Mouse (Mus musculus): ENCODE measurements around the gene Ube2z. TPM values are rescaled to one million over a fixed set of nuclear protein-coding genes. Genes with fewer than 3 reads are reported as not detected.
"Not testable (repeated sequence)": the region's sequence is repeated elsewhere in the genome, so short reads cannot be mapped to it uniquely, and the experiment has no call there.

The Ube2z gene
- polyA plus RNA-seq (2015; fragmentation: Nextera tagmentation; extraction: Ambion mirVana): 38.2 and 39.7 TPM in 2 replicates

DNA sequence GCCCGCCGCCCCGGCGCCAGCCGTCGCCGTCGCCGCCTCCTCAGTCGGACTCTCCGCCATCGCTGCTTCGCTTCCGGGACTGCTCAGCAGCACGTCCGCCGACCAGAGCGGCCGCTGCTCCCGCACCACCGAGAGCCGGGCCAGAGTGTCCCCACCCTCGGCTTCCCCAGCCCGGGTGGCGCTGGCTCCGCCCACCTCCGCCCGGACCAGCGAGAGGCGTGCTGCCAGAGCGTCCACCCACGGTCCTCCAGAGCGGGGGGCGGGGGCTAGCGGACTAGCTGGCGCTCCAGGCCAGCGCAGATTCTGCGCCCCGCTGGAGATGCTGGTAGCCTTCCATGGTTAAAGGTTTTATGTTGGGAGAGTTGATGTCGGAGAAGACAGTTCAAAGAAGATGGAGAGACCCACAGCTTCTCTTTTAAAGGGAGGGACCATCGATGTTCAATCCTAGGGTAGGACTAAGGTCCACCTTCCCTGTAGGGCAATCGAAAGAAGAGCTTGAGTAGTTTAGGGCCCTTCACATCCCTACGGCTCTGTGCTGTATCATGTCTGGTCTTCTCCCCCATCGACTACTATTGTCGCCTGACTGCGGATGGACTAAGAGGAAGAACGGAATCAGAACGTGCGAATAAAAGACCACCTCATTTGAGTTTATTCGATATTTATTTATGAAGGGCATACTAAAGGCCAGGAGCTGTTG is at the start of gene Ube2z:
Gene Ube2z, minus strand, starts transcription at position 174 of the 697 bp plus-strand sequence.
- WGBS: 4% methylated on average over 50 of the region's 50 CpGs
- H3K9me3 ChIP-seq: no peaks in the 10 kb centered on the region
- H3K4me2 ChIP-seq: peak within 1 kb of the TSS; percentile 57
- H3K4me3 ChIP-seq (replicated peaks): peak within 1 kb of the TSS; percentile 97
- H3K4me1 ChIP-seq: peaks cover 11% of the 10 kb centered on the region; the same call in 1 of the 2 replicates
- peaks cover 8% of the 10 kb centered on the region for H3K36me3 ChIP-seq
- ATAC-seq (ENCODE audit: insufficient read depth, low FRiP score, low read depth): peak; percentile 98
- H3K27me3 ChIP-seq (replicated peaks): no peaks in the 10 kb centered on the region
- peak within 1 kb of the TSS; percentile 88 for H3K27ac ChIP-seq
- peak within 1 kb of the TSS; percentile 85 for H3K9ac ChIP-seq

DNA sequence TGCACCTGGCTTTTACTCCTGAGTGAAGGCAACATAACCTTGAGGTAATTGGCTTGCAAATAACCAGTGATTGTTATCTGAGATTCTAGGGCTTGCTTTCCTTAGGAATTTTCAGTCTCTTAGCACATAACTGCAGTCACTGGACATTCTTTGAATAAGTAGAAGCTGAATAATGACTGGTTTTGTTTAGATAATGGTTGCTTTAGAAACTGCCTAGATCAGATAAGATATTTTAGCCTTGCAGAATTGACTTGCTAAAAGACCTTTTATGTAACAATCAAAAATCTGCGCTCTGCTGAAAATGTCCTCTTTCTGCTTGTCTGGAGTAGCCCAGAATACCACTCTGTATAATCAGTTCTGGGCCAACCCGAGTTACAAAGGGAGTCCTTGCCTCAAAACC is 48.9 kb upstream of the Ube2z start:
- WGBS: 39% methylated on average over 2 of the region's 2 CpGs
- H3K27ac ChIP-seq: no peak overlapping the region

GRCm38 (mm10) chr11:96111751-96112150 is 46.6 kb upstream of the Ube2z start, which contains the start of gene Calcoco2:
Calcoco2 (minus strand) TSS chr11:96111964.
- Histone ChIP-seq H3K9ac (no peak within 1 kb of the TSS), H3K27me3 (replicated peaks) (no peaks in the 10 kb centered on the region), H3K27ac (no peak within 1 kb of the TSS), H3K4me3 (replicated peaks) (no peak within 1 kb of the TSS), H3K4me1 (no peaks in the 10 kb centered on the region), H3K4me2 (no peak within 1 kb of the TSS), H3K9me3 (no peaks in the 10 kb centered on the region), H3K36me3 (no peaks in the 10 kb centered on the region)
- ATAC-seq (ENCODE audit: insufficient read depth, low FRiP score, low read depth): no peak
- 45% methylated on average over 14 of the region's 14 CpGs for WGBS

More for the DNA sequence above, 48.9 kb upstream of the Ube2z start:
- Histone ChIP-seq H3K4me3 (replicated peaks) (no peak overlapping the region), H3K9ac (no peak overlapping the region), H3K36me3 (no peaks in the 10 kb centered on the region), H3K27me3 (replicated peaks) (no peaks in the 10 kb centered on the region), H3K4me1 (no peaks in the 10 kb centered on the region), H3K4me2 (no peak overlapping the region), H3K9me3 (no peaks in the 10 kb centered on the region)
- no peak for ATAC-seq (ENCODE audit: insufficient read depth, low FRiP score, low read depth)

DNA sequence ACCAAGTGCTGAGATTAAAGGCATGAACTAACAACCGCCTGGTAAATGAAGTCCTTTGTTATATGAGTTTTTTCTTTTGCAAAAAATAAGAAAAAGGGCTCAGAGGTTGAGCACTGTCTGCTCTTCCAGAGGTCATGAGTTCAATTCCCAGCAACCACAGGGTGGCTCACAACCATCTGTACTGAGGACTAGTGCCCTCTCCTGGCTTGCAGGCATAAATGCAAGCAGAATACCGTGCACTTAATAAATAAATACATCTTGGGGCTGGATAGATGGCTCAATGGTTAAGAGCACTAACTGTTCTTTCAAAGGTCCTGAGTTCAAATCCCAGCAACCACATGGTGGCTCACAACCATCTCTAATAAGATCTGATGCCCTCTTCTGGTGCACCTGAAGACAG is 45.8 kb upstream of the Ube2z start:
- H3K9ac ChIP-seq: not testable (repeated sequence)
- 51% methylated on average over 2 of the region's 2 CpGs for WGBS

GRCm38 (mm10) chr11:96108376-96108775 is 43.2 kb upstream of the Ube2z start:
- Histone ChIP-seq H3K4me2 (no peak overlapping the region), H3K36me3 (no peaks in the 10 kb centered on the region), H3K9me3 (no peaks in the 10 kb centered on the region), H3K27ac (no peak overlapping the region), H3K4me1 (no peaks in the 10 kb centered on the region), H3K4me3 (replicated peaks) (no peak overlapping the region), H3K9ac (no peak overlapping the region), H3K27me3 (replicated peaks) (no peaks in the 10 kb centered on the region)
- no peak for ATAC-seq (ENCODE audit: insufficient read depth, low FRiP score, low read depth)
- 59% methylated on average over 1 of the region's 1 CpGs for WGBS

More for the DNA sequence above, 45.8 kb upstream of the Ube2z start:
- not testable (repeated sequence) for H3K36me3 ChIP-seq; H3K4me2 ChIP-seq; H3K4me3 ChIP-seq (replicated peaks); H3K4me1 ChIP-seq; H3K27ac ChIP-seq; H3K9me3 ChIP-seq; H3K27me3 ChIP-seq (replicated peaks); ATAC-seq (ENCODE audit: insufficient read depth, low FRiP score, low read depth)

GRCm38 (mm10) chr11:96093361-96093760 is 28.2 kb upstream of the Ube2z start:
- Histone ChIP-seq H3K36me3 (no peaks in the 10 kb centered on the region), H3K9me3 (no peaks in the 10 kb centered on the region), H3K4me3 (replicated peaks) (no peak overlapping the region), H3K9ac (no peak overlapping the region), H3K4me1 (no peaks in the 10 kb centered on the region), H3K4me2 (no peak overlapping the region), H3K27ac (no peak overlapping the region), H3K27me3 (replicated peaks) (no peaks in the 10 kb centered on the region)
- no peak for ATAC-seq (ENCODE audit: insufficient read depth, low FRiP score, low read depth)
- WGBS: 4% methylated on average over 3 of the region's 3 CpGs

DNA sequence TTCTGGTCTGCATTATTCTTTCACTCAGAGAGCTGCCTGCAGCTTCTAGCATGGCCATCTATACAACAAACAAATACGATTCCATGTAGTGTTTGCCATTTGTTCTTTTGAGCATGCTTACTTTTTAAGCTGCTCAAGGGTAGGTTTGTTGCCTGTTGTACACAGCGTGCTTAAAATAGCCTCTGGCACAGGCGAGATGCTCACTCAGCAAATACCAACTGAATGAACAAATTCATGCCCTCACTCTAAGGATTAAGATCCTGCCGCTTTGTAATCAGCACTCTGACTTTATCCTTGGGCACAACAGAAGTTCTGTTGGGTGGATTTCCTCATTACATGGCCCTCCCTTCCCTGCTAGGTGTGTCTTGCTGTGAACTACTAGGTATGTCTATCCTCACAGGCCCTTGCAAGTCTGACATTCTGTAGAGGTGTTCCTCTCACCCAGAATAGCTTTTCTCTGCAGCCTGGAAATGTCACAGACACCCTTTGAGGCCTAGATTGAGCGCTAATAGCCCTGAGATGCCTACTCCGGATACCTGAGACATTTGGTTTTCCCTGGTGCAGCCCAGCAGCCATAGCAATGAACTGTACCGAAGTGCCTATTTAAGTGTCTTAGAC is 27.6 kb upstream of the Ube2z start:
- H3K27ac ChIP-seq: no peak overlapping the region
- no peak overlapping the region for H3K4me2 ChIP-seq
- H3K36me3 ChIP-seq: no peaks in the 10 kb centered on the region
- no peaks in the 10 kb centered on the region for H3K4me1 ChIP-seq
- no peaks in the 10 kb centered on the region for H3K27me3 ChIP-seq (replicated peaks)
- WGBS: 41% methylated on average over 7 of the region's 7 CpGs
- no peak overlapping the region for H3K4me3 ChIP-seq (replicated peaks)
- ATAC-seq (ENCODE audit: insufficient read depth, low FRiP score, low read depth): no peak
- H3K9me3 ChIP-seq: no peaks in the 10 kb centered on the region
- no peak overlapping the region for H3K9ac ChIP-seq

DNA sequence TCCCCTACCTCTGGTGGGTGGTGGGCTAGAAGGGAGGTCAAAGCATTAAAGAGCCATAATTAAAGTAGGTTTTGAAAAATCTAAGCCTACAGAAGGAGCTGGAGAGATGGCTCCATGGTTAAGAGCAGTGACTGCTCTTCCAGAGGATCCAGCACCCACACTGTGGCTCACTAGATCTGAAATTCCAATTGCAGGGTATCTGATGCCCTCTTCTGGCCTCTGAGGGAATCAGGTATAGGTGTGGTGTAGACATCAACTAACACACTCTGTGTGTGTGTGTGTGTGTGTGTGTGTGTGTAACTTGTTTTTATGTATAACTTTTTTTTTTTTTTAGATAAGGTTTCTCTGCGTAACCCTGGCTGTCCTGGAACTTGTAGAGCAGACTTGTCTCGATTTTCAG is 25.9 kb upstream of the Ube2z start:
- no peaks in the 10 kb centered on the region for H3K4me1 ChIP-seq
- H3K9ac ChIP-seq: no peak overlapping the region
- ATAC-seq (ENCODE audit: insufficient read depth, low FRiP score, low read depth): no peak
- no peaks in the 10 kb centered on the region for H3K9me3 ChIP-seq
- no peaks in the 10 kb centered on the region for H3K36me3 ChIP-seq
- no peak overlapping the region for H3K4me3 ChIP-seq (replicated peaks)
- no peak overlapping the region for H3K27ac ChIP-seq
- 62% methylated on average over 2 of the region's 2 CpGs for WGBS
- H3K4me2 ChIP-seq: no peak overlapping the region
- no peaks in the 10 kb centered on the region for H3K27me3 ChIP-seq (replicated peaks)

- no peak overlapping the region for H3K9ac ChIP-seq
- H3K4me2 ChIP-seq: no peak overlapping the region
- H3K27me3 ChIP-seq (replicated peaks): no peaks in the 10 kb centered on the region
- H3K9me3 ChIP-seq: no peaks in the 10 kb centered on the region
- H3K4me1 ChIP-seq: no peaks in the 10 kb centered on the region
- ATAC-seq (ENCODE audit: insufficient read depth, low FRiP score, low read depth): no peak
- H3K36me3 ChIP-seq: no peaks in the 10 kb centered on the region
- 86% methylated on average over 6 of the region's 6 CpGs for WGBS
- H3K27ac ChIP-seq: no peak overlapping the region
- H3K4me3 ChIP-seq (replicated peaks): no peak overlapping the region
These were observed 22.8 kb upstream of the Ube2z start for GRCm38 (mm10) chr11:96087981-96088380.

DNA sequence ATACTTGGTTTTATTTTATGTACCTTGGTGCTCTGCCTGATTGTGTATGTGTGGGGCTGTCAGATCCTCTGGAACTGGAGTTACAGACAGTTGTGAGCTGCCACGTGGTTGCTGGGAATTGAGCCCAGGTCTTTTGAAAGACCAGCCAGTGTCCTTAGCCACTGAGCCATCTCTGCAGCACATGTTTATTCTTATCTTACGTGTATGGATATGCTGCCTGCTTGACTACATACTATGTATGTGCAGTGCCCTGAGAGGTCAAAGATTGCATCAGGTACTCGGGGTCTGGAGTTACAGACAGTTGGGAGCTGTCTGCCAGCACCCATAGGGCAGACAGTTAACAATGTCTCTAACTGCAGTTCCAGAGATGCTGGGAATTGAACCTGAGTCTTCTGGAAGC is 17.5 kb upstream of the Ube2z start:
- Histone ChIP-seq H3K9ac (no peak overlapping the region), H3K4me2 (no peak overlapping the region), H3K4me1 (no peaks in the 10 kb centered on the region), H3K27ac (no peak overlapping the region), H3K27me3 (replicated peaks) (no peaks in the 10 kb centered on the region), H3K4me3 (replicated peaks) (no peak overlapping the region), H3K9me3 (no peaks in the 10 kb centered on the region), H3K36me3 (no peaks in the 10 kb centered on the region)
- no peak for ATAC-seq (ENCODE audit: insufficient read depth, low FRiP score, low read depth)
- WGBS: 76% methylated on average over 3 of the region's 3 CpGs

- no peak overlapping the region for H3K27ac ChIP-seq
These were observed 15.5 kb upstream of the Ube2z start for GRCm38 (mm10) chr11:96080736-96081135.

More at GRCm38 (mm10) chr11:96080736-96081135, 15.5 kb upstream of the Ube2z start:
- Histone ChIP-seq H3K9ac (no peak overlapping the region), H3K36me3 (no peaks in the 10 kb centered on the region), H3K4me2 (no peak overlapping the region), H3K9me3 (no peaks in the 10 kb centered on the region), H3K27me3 (replicated peaks) (no peaks in the 10 kb centered on the region), H3K4me1 (peaks cover 4% of the 10 kb centered on the region; the same call in 1 of the 2 replicates), H3K4me3 (replicated peaks) (no peak overlapping the region)
- 77% methylated on average over 5 of the region's 5 CpGs for WGBS
- ATAC-seq (ENCODE audit: insufficient read depth, low FRiP score, low read depth): no peak
